Mouse (Mus musculus) hindbrain, embryonic 11.5 days (tissue): ENCODE data around the gene Ppp1r21. TPM values are rescaled to one million over a fixed set of nuclear protein-coding genes. Genes with fewer than 3 reads are reported as not detected.

ENCODE experiments used
- ATAC-seq: fragments of 200-750 bp; cut with Nextera tagmentation; 2 replicates; pipeline ENCODE4 v1.8.0; 2017; ENCODE audit warnings: mild to moderate bottlenecking, moderate TSS enrichment, moderate library complexity; ENCODE audit not compliant: low FRiP score
- DNase-seq: peaks from one replicate; pipeline ENCODE4 v3.0.0-alpha.2; 2015; ENCODE audit warnings: low spot score
- H3K27ac ChIP-seq: fragments of 300-500 bp; sonication (generic); 2 replicates; pipeline ENCODE4 v1.5.1; 2014; ENCODE audit warnings: mild to moderate bottlenecking, low read depth, low read length
- H3K27me3 ChIP-seq: fragments of 300-500 bp; sonication (generic); 2 replicates; pipeline ENCODE4 v1.6.1; 2014; ENCODE audit warnings: mild to moderate bottlenecking, low read length, moderate library complexity, mixed read lengths; ENCODE audit not compliant: control insufficient read depth, insufficient read depth
- H3K36me3 ChIP-seq: fragments of 300-500 bp; sonication (generic); 2 replicates; pipeline ENCODE4 v1.6.1; 2014; ENCODE audit warnings: mild to moderate bottlenecking, low read length, moderate library complexity, mixed read lengths; ENCODE audit not compliant: control insufficient read depth, insufficient read depth
- H3K4me1 ChIP-seq: fragments of 300-500 bp; sonication (generic); replicated peaks from 2 replicates; pipeline ENCODE4 v1.6.1; 2014; ENCODE audit warnings: low read length, mixed read lengths; ENCODE audit not compliant: control insufficient read depth, insufficient read depth
- H3K4me2 ChIP-seq: fragments of 300-500 bp; sonication (generic); replicated peaks from 2 replicates; pipeline ENCODE4 v1.6.1; 2014; ENCODE audit warnings: mild to moderate bottlenecking, low read depth, low read length
- H3K4me3 ChIP-seq: fragments of 300-500 bp; sonication (generic); 2 replicates; pipeline ENCODE4 v1.5.1; 2014; ENCODE audit warnings: low read depth, low read length
- H3K9ac ChIP-seq: fragments of 300-500 bp; sonication (generic); 2 replicates; pipeline ENCODE4 v1.6.1; 2014; ENCODE audit warnings: low read depth, low read length
- H3K9me3 ChIP-seq: fragments of 300-500 bp; sonication (generic); 2 replicates; pipeline ENCODE4 v1.6.1; 2016; ENCODE audit warnings: low read length; ENCODE audit not compliant: control insufficient read depth
- WGBS: fragments of 180-500 bp; shearing (Covaris S2); extraction: QIAGEN DNeasy Blood & Tissue Kit; methylation state at CpG from one replicate; pipeline ENCODE4 v1.1.7; 2014; 5-methylcytosine and 5-hydroxymethylcytosine counted together
- polyA plus RNA-seq: library from polyadenylated mRNA; unstranded; fragments of >200 nt; fragmentation: Nextera tagmentation; extraction: Ambion mirVana; gene quantifications from 2 replicates; pipeline ENCODE4 v1.2.1, GENCODE M21; 2014

Ppp1r21 gene
- polyA plus RNA-seq, 1 experiment from 2014 or later = 28.6 TPM

GRCm38 (mm10) chr17:88507376-88507775 is 22.5 kb upstream of the Ppp1r21 start:
- H3K27me3 ChIP-seq = no peaks in the 10 kb centered on the region
- no peak overlapping the region for H3K4me3 ChIP-seq
- H3K9me3 ChIP-seq = no peaks in the 10 kb centered on the region
- H3K27ac ChIP-seq = no peak overlapping the region
- DNase-seq = no peak
- no peak for ATAC-seq
- H3K4me1 ChIP-seq = no peaks in the 10 kb centered on the region; the same call in 1 of the 2 replicates
- H3K36me3 ChIP-seq = no peaks in the 10 kb centered on the region
- H3K9ac ChIP-seq = no peak overlapping the region
- WGBS = 83% methylated on average over 10 of the region's 10 CpGs
- no peak overlapping the region for H3K4me2 ChIP-seq

DNA sequence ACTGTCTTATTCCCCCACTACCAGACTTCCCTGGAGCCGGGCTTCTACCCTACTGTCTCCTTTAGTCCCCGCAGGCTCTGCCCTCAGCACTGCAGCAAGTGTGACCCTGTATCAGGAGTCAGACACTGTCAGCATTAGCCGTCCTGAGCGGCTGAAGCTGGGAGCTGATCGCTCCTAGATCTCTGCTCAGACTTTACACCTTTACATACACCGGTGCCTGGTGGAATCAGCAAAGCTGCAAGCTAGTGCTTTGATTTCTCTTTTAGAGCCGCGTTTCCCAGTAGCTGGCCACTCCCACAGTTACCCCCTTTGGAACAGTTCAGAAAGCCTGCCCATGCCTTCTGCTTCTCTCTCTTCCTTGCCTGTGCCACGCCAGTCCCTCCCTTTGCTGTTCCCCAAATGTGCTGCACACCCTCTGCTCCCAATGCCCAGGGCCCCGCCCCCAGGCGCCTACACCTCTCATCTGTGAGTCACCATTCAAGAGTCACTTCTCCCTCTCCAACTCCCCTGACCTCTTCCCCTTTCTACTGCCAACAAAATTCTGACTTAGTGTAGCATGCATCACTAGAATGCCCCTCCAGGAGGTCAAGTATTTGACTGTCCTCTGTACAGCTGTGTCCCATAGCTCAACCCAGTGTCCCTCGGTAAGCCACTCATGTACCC is 20.9 kb upstream of the Ppp1r21 start:
- Histone ChIP-seq H3K27ac (no peak overlapping the region), H3K36me3 (no peaks in the 10 kb centered on the region), H3K9me3 (no peaks in the 10 kb centered on the region), H3K9ac (no peak overlapping the region), H3K4me1 (no peaks in the 10 kb centered on the region; the same call in 1 of the 2 replicates), H3K4me2 (no peak overlapping the region), H3K4me3 (no peak overlapping the region), H3K27me3 (no peaks in the 10 kb centered on the region)
- WGBS = 37% methylated on average over 12 of the region's 12 CpGs
- ATAC-seq = no peak
- no peak for DNase-seq

DNA sequence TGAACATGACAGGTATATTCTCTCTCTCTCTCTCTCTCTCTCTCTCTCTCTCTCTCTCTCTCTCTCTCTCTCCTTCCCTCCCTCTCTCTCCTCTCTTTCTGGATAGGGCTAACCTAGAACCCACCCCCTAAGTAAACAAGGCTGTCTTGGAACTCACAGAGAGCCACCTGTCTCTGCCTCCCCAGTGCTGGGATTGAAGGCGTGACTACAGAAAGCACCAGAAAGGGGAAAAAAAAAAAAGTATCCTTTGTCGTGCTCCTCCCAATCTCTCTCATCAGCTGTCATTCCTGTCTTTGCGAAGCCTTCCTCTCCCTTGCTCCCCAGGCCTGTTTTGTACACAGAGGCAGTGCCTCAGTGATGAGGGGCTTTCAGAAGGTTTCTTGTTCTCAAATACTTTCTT is 19.9 kb upstream of the Ppp1r21 start:
- no peak for DNase-seq
- WGBS = 82% methylated on average over 3 of the region's 3 CpGs
- Histone ChIP-seq H3K36me3 (no peaks in the 10 kb centered on the region), H3K9ac (no peak overlapping the region), H3K27ac (no peak overlapping the region), H3K4me2 (no peak overlapping the region), H3K9me3 (no peaks in the 10 kb centered on the region), H3K27me3 (no peaks in the 10 kb centered on the region), H3K4me1 (no peaks in the 10 kb centered on the region; the same call in 1 of the 2 replicates), H3K4me3 (no peak overlapping the region)
- ATAC-seq = no peak

DNA sequence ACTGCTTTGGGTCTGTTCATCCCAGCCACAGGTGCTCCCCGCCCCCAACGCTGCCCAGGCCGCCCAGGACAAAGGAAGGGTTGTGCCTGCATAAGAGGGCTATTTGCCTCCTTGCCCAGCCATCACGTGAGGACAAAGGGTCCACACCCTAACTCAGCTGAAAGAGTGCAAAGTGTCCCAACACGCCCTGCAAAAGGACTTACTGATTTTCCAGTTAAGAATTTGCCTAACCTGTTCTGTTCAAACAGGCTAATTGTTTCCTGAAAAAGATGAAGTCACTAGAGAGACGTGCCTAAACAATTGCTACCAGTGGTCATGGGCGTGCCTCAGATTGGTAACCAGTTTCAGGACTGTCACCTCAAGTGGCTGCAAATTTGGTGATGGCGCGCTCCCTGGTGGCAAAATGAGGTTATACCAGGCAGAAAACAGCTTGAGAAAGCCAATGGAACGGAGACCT is 18.8 kb upstream of the Ppp1r21 start:
- no peaks in the 10 kb centered on the region for H3K36me3 ChIP-seq
- 9% methylated on average over 10 of the region's 10 CpGs for WGBS
- no peak overlapping the region for H3K4me3 ChIP-seq
- ATAC-seq (peak; percentile 80), DNase-seq (peak; percentile 92)
- peak overlapping the region; percentile 38 for H3K9ac ChIP-seq
- H3K27me3 ChIP-seq = no peaks in the 10 kb centered on the region
- no peaks in the 10 kb centered on the region for H3K9me3 ChIP-seq
- peak overlapping the region; percentile 24 for H3K4me2 ChIP-seq
- H3K4me1 ChIP-seq = no peaks in the 10 kb centered on the region; the same call in 1 of the 2 replicates
- H3K27ac ChIP-seq = no peak overlapping the region

- DNase-seq = no peak
- no peak overlapping the region for H3K9ac ChIP-seq
- H3K4me1 ChIP-seq = no peaks in the 10 kb centered on the region
- ATAC-seq = no peak
- H3K27ac ChIP-seq = no peak overlapping the region
- no peaks in the 10 kb centered on the region for H3K27me3 ChIP-seq
- H3K36me3 ChIP-seq = no peaks in the 10 kb centered on the region
- H3K9me3 ChIP-seq = no peaks in the 10 kb centered on the region
- WGBS = 83% methylated on average over 7 of the region's 7 CpGs
- no peak overlapping the region for H3K4me3 ChIP-seq
- H3K4me2 ChIP-seq = no peak overlapping the region
Observed at GRCm38 (mm10) chr17:88516477-88516876, 13.4 kb upstream of the Ppp1r21 start.

GRCm38 (mm10) chr17:88527781-88528180 is 2.1 kb upstream of the Ppp1r21 start:
- Histone ChIP-seq H3K4me3 (no peak overlapping the region), H3K27ac (no peak overlapping the region), H3K4me1 (0 out of 2 replicates have a peak, but pooled peaks cover 2% of the 10 kb centered on the region), H3K4me2 (no peak overlapping the region), H3K27me3 (no peaks in the 10 kb centered on the region), H3K9me3 (no peaks in the 10 kb centered on the region), H3K9ac (no peak overlapping the region), H3K36me3 (no peaks in the 10 kb centered on the region)
- DNase-seq = peak; percentile 39
- no peak for ATAC-seq
- WGBS = 53% methylated on average over 2 of the region's 2 CpGs

- no peaks in the 10 kb centered on the region for H3K9me3 ChIP-seq
- H3K4me3 ChIP-seq = peak overlapping the region; percentile 70
- no peaks in the 10 kb centered on the region for H3K36me3 ChIP-seq
- 0% methylated on average over 14 of the region's 14 CpGs for WGBS
- no peak for DNase-seq
- peak; percentile 87; the same call in 1 of the 2 replicates for ATAC-seq
- H3K4me1 ChIP-seq = 0 out of 2 replicates have a peak, but pooled peaks cover 2% of the 10 kb centered on the region
- H3K4me2 ChIP-seq = peak overlapping the region; percentile 71
- no peaks in the 10 kb centered on the region for H3K27me3 ChIP-seq
- peak overlapping the region; percentile 75 for H3K27ac ChIP-seq
- H3K9ac ChIP-seq = peak overlapping the region; percentile 73
Observed at GRCm38 (mm10) chr17:88530236-88530619, 310 bp downstream of the Ppp1r21 start.

DNA sequence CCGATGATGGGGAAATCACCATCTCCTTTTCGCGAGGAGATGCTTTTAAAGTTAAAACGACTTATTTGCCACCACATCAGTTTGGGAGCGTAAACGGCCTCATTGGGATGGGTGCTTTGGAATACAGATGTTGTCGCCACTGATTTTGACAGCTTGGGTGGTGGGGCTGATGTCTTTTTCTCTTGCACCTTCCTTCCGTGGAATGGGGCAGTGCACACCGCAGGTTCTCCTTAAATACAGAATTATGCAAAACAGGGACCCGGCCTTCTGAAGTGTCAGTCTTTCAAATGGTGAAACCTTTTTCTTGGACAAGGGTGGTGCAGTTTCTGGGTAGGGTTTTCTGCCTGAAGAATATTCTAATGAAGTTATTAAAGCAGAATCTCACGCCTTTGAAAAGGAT is 749 bp downstream of the Ppp1r21 start:
- DNase-seq (no peak), ATAC-seq (no peak)
- no peaks in the 10 kb centered on the region for H3K27me3 ChIP-seq
- H3K4me3 ChIP-seq = peak overlapping the region; percentile 70
- H3K9ac ChIP-seq = peak overlapping the region; percentile 73
- H3K27ac ChIP-seq = peak overlapping the region; percentile 75
- no peaks in the 10 kb centered on the region for H3K36me3 ChIP-seq
- H3K4me1 ChIP-seq = 0 out of 2 replicates have a peak, but pooled peaks cover 2% of the 10 kb centered on the region
- 9% methylated on average over 11 of the region's 11 CpGs for WGBS
- H3K4me2 ChIP-seq = peak overlapping the region; percentile 71
- H3K9me3 ChIP-seq = no peaks in the 10 kb centered on the region

DNA sequence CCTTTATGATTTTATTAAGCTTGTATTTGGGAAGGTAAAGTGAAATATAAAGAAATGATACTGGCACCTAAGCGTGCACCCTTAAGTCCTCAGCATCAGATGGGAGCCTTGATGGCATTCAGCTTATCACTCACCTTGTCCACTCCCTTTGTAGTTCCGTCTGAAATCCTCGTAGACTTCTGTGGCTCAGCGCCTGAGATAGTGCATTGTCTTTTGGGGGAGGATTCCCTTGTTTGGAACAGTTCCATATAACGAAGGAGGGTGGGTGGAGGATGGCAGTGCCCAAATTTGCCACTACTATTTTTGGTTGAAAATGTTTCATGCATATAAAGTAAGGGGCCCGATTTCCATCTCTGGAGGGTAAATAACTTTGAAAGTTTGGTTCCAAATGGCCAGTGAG is 1.3 kb downstream of the Ppp1r21 start:
- Histone ChIP-seq H3K4me1 (0 out of 2 replicates have a peak, but pooled peaks cover 2% of the 10 kb centered on the region), H3K4me3 (no peak overlapping the region), H3K9me3 (no peaks in the 10 kb centered on the region), H3K4me2 (peak overlapping the region; percentile 71), H3K9ac (no peak overlapping the region; the same call in 1 of the 2 replicates), H3K27me3 (no peaks in the 10 kb centered on the region), H3K36me3 (no peaks in the 10 kb centered on the region), H3K27ac (no peak overlapping the region)
- no peak for ATAC-seq
- no peak for DNase-seq
- WGBS = 67% methylated on average over 6 of the region's 6 CpGs
